Mouse (Mus musculus) C2C12 (cell line): ENCODE data around the gene Senp3.

Experiments
- CEBPB ChIP-seq: IDR thresholded peaks from one replicate; pipeline ENCODE4 v1.6.1; 2011; ENCODE audit warnings: low read depth, mild to moderate bottlenecking, control low read depth, moderate library complexity
- CTCF ChIP-seq: IDR thresholded peaks from one replicate; pipeline ENCODE4 v1.5.1; 2011; ENCODE audit not compliant: control insufficient read depth, insufficient read depth, insufficient read length
- FOSL1 ChIP-seq: IDR thresholded peaks from one replicate; pipeline ENCODE4 v1.8.0; 2011; ENCODE audit warnings: mild to moderate bottlenecking, low read length; ENCODE audit not compliant: poor library complexity, insufficient read depth, severe bottlenecking
- MAX ChIP-seq: IDR thresholded peaks from one replicate; pipeline ENCODE4 v1.6.1; 2011; ENCODE audit warnings: mild to moderate bottlenecking, control low read depth
- MYOG ChIP-seq: IDR thresholded peaks from one replicate; pipeline ENCODE4 v1.6.1; 2011; ENCODE audit not compliant: control insufficient read depth, insufficient read length; ENCODE audit errors: extremely low read depth
- USF1 ChIP-seq: IDR thresholded peaks from one replicate; pipeline ENCODE4 v1.6.1; 2011; ENCODE audit warnings: low read depth, mild to moderate bottlenecking, control low read depth, moderate library complexity

- TF ChIP-seq MAX (no peak), CEBPB (no peak), CTCF (no peak), MYOG (no peak), USF1 (no peak), FOSL1 (no peak)
These were observed 1.7 kb upstream of the Senp3 start for GRCm38 (mm10) chr11:69683576-69683975.
